23 mouse cellular contexts compared by ENCODE assay signal in the genomic region with DNA sequence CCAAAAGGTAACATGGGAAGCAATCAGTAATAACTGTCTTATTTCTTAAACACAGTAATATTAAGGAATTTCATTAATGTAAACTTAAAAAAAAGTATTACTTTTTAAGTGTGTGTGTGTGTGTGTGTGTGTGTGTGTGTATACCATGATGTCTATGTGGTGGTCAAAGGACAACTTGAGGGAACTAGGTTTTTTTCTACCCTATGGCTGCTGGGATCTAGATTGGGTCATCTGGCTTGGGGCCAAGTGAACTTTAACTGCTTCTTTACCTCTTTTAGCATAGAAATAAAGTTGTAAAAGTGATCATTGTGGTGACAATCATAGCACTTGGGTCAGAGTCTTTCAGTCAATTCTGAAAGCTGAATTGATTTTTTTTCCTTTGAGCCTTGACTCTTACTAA.
"Had no signal": no experiment of that assay in that cellular context is flagged by ENCODE, and none has a peak within 500 bp of the region (broad histone marks: within the 10 kb centered on the region; RNA-seq: fewer than 3 reads in every experiment).

No protein-coding gene starts in this region.

- H3K9me3 ChIP-seq: heart, embryonic 10.5 days; heart, embryonic 12.5 days; hindbrain, embryonic 10.5 days; hindbrain, embryonic 12.5 days; limb, embryonic 13.5 days; limb, embryonic 15.5 days; liver, embryonic 13.5 days had no signal

- H3K9ac ChIP-seq: forebrain, postnatal 0 days; heart, embryonic 12.5 days; hindbrain, embryonic 12.5 days; hindbrain, embryonic 14.5 days; limb, embryonic 13.5 days; limb, embryonic 15.5 days; liver, embryonic 13.5 days had no signal

- H3K4me1 ChIP-seq: heart, embryonic 10.5 days; heart, embryonic 12.5 days; hindbrain, embryonic 10.5 days; hindbrain, embryonic 12.5 days; limb, embryonic 13.5 days; limb, embryonic 15.5 days had no signal

- H3K4me2 ChIP-seq: heart, embryonic 12.5 days; hindbrain, embryonic 12.5 days; hindbrain, embryonic 14.5 days; limb, embryonic 13.5 days; limb, embryonic 15.5 days; liver, embryonic 13.5 days had no signal

- H3K27ac ChIP-seq: heart, embryonic 10.5 days; hindbrain, embryonic 10.5 days; hindbrain, embryonic 12.5 days; hindbrain, embryonic 14.5 days; limb, embryonic 13.5 days; limb, embryonic 15.5 days; liver, embryonic 13.5 days had no signal

- DNase-seq: forebrain, postnatal 0 days; gastrocnemius, postnatal 14 days; gastrocnemius, postnatal 36 days; heart, adult 18-20 months; heart, postnatal 10 days; heart, postnatal 4 days; kidney, adult 11 months; kidney, adult 2 months; kidney, postnatal 10 days; kidney, postnatal 36 days; layer of hippocampus, adult 9-11 months; layer of hippocampus, postnatal 36 days; left cerebral cortex, postnatal 4 days; liver, embryonic 13.5 days had no signal

- H3K4me3 ChIP-seq: heart, embryonic 10.5 days; heart, embryonic 12.5 days; hindbrain, embryonic 10.5 days; hindbrain, embryonic 12.5 days; limb, embryonic 13.5 days; limb, embryonic 15.5 days; liver, embryonic 13.5 days had no signal

- ATAC-seq: forebrain, postnatal 0 days; hindbrain, embryonic 16.5 days; inflammation-experienced regulatory T-cells, adult 6 months had no signal

- H3K27me3 ChIP-seq: heart, embryonic 12.5 days; hindbrain, embryonic 12.5 days; limb, embryonic 13.5 days; limb, embryonic 15.5 days; liver, embryonic 13.5 days had no signal
